Mouse (Mus musculus): ENCODE measurements around the gene Pex16. TPM values are rescaled to one million over a fixed set of nuclear protein-coding genes. Genes with fewer than 3 reads are reported as not detected.
"Not testable (repeated sequence)": the region's sequence is repeated elsewhere in the genome, so short reads cannot be mapped to it uniquely, and the experiment has no call there.

Pex16 gene
- total RNA-seq, 2 experiments from 2014 or later, result 23.0 to 23.1 TPM

GRCm38 (mm10) chr2:92386821-92387570 is 12.5 kb downstream of the Pex16 start:
- no peak for DNase-seq (ENCODE audit: low spot score in 2 of 2)

- no peak for DNase-seq (ENCODE audit: low spot score in 2 of 2)
Measured at GRCm38 (mm10) chr2:92387646-92388045, 13.2 kb downstream of the Pex16 start.

- no peak for DNase-seq (ENCODE audit: low spot score in 2 of 2)
Measured at GRCm38 (mm10) chr2:92388081-92388517, 13.6 kb downstream of the Pex16 start.

- DNase-seq (ENCODE audit: low spot score in 2 of 2), result peak; percentile 68 to 80
Measured at GRCm38 (mm10) chr2:92388891-92389641, 14.6 kb downstream of the Pex16 start.

GRCm38 (mm10) chr2:92389645-92390044 is 15.2 kb downstream of the Pex16 start:
- DNase-seq (ENCODE audit: low spot score in 2 of 2), result no peak

- peak in 1 of 2 experiments; percentile 50 for DNase-seq (ENCODE audit: low spot score in 2 of 2)
Measured at GRCm38 (mm10) chr2:92390206-92390930, 15.9 kb downstream of the Pex16 start.

GRCm38 (mm10) chr2:92391116-92391515 is 16.6 kb downstream of the Pex16 start:
- DNase-seq (ENCODE audit: low spot score in 2 of 2), result no peak

- no peak for DNase-seq (ENCODE audit: low spot score in 2 of 2)
Measured at GRCm38 (mm10) chr2:92391703-92392317, 17.3 kb downstream of the Pex16 start.

GRCm38 (mm10) chr2:92392318-92393264 is 18.1 kb downstream of the Pex16 start:
- DNase-seq (ENCODE audit: low spot score in 2 of 2), result peak in 1 of 2 experiments; percentile 57

GRCm38 (mm10) chr2:92395535-92395934 is 21.1 kb downstream of the Pex16 start:
- DNase-seq (ENCODE audit: low spot score in 2 of 2), result no peak

GRCm38 (mm10) chr2:92397436-92397835 is 23.0 kb downstream of the Pex16 start:
- no peak for DNase-seq (ENCODE audit: low spot score in 2 of 2)

- DNase-seq (ENCODE audit: low spot score in 2 of 2), result not testable (repeated sequence)
Measured at GRCm38 (mm10) chr2:92399877-92400276, 25.4 kb downstream of the Pex16 start.

- no peak for DNase-seq (ENCODE audit: low spot score in 2 of 2)
Measured at GRCm38 (mm10) chr2:92400682-92401081, 26.2 kb downstream of the Pex16 start.

- DNase-seq (ENCODE audit: low spot score in 2 of 2), result no peak
Measured at GRCm38 (mm10) chr2:92401091-92401561, 26.6 kb downstream of the Pex16 start, which contains the start of gene Mapk8ip1. Gene Mapk8ip1, minus strand, starts transcription at chr2:92401263.

- no peak for DNase-seq (ENCODE audit: low spot score in 2 of 2)
Measured at GRCm38 (mm10) chr2:92402591-92403326, 28.3 kb downstream of the Pex16 start.

- no peak for DNase-seq (ENCODE audit: low spot score in 2 of 2)
Measured at GRCm38 (mm10) chr2:92403776-92404319, 29.4 kb downstream of the Pex16 start.

- no peak for DNase-seq (ENCODE audit: low spot score in 2 of 2)
Measured at GRCm38 (mm10) chr2:92404737-92405136, 30.3 kb downstream of the Pex16 start.

- no peak for DNase-seq (ENCODE audit: low spot score in 2 of 2)
Measured at GRCm38 (mm10) chr2:92405687-92406086, 31.2 kb downstream of the Pex16 start.

Measured in gastrocnemius, postnatal 4 days (tissue).